Mouse (Mus musculus) stomach, embryonic 16.5 days (tissue): ENCODE results near the gene Rps27. TPM values are rescaled to one million over a fixed set of nuclear protein-coding genes. Genes with fewer than 3 reads are reported as not detected.
"Not testable (repeated sequence)": the region's sequence is repeated elsewhere in the genome, so short reads cannot be mapped to it uniquely, and the experiment has no call there.

Experiments
- ATAC-seq: fragments of 200-750 bp; cut with Nextera tagmentation; 2 replicates; pipeline ENCODE4 v1.8.0; 2017; ENCODE audit warnings: moderate number of reproducible peaks, moderate TSS enrichment; ENCODE audit not compliant: insufficient read depth, low FRiP score
- H3K27ac ChIP-seq: fragments of 300-500 bp; sonication (generic); 2 replicates; pipeline ENCODE4 v1.5.1; 2014; ENCODE audit warnings: low read length
- H3K27me3 ChIP-seq: fragments of 300-500 bp; sonication (generic); 2 replicates; pipeline ENCODE4 v1.6.1; 2014; ENCODE audit warnings: low read length, control low read depth, mixed read lengths; ENCODE audit not compliant: control insufficient read depth, insufficient read depth
- H3K36me3 ChIP-seq: fragments of 300-500 bp; sonication (generic); 2 replicates; pipeline ENCODE4 v1.6.1; 2014; ENCODE audit warnings: low read length; ENCODE audit not compliant: control insufficient read depth, insufficient read depth
- H3K4me1 ChIP-seq: fragments of 300-500 bp; sonication (generic); 2 replicates; pipeline ENCODE4 v1.6.1; 2014; ENCODE audit warnings: low read length, control low read depth, mixed read lengths; ENCODE audit not compliant: control insufficient read depth, insufficient read depth
- H3K4me2 ChIP-seq: fragments of 300-500 bp; sonication (generic); 2 replicates; pipeline ENCODE4 v1.6.1; 2014; ENCODE audit warnings: low read depth, low read length, mixed read lengths
- H3K4me3 ChIP-seq: fragments of 300-500 bp; sonication (generic); replicated peaks from 2 replicates; pipeline ENCODE4 v1.5.1; 2014; ENCODE audit warnings: mild to moderate bottlenecking, low read length
- H3K9ac ChIP-seq: fragments of 300-500 bp; sonication (generic); 2 replicates; pipeline ENCODE4 v1.6.1; 2014; ENCODE audit warnings: low read length
- H3K9me3 ChIP-seq: fragments of 300-500 bp; sonication (generic); replicated peaks from 2 replicates; pipeline ENCODE4 v1.6.1; 2016; ENCODE audit warnings: low read length, control low read depth; ENCODE audit not compliant: control insufficient read depth
- WGBS: fragments of 180-500 bp; shearing (Covaris S2); extraction: QIAGEN DNeasy Blood & Tissue Kit; methylation state at CpG from one replicate; pipeline ENCODE4 v1.1.7; 2014; 5-methylcytosine and 5-hydroxymethylcytosine counted together
- polyA plus RNA-seq: library from polyadenylated mRNA; unstranded; fragments of >200 nt; fragmentation: Nextera tagmentation; extraction: Ambion mirVana; gene quantifications from 2 replicates; pipeline ENCODE4 v1.2.1, GENCODE M21; 2015

Rps27 gene
- polyA plus RNA-seq: 1,106 and 1,465 TPM in 2 replicates

- H3K36me3 ChIP-seq: peaks cover 15% of the 10 kb centered on the region
- peak within 1 kb of the TSS; percentile 99 for H3K4me2 ChIP-seq
- H3K27me3 ChIP-seq: no peaks in the 10 kb centered on the region
- H3K9me3 ChIP-seq: no peaks in the 10 kb centered on the region
- peak within 1 kb of the TSS; percentile 72 for H3K4me3 ChIP-seq
- under 1% methylated on average over 42 of the region's 42 CpGs for WGBS
- H3K27ac ChIP-seq: peak within 1 kb of the TSS; percentile 89
- H3K9ac ChIP-seq: peak within 1 kb of the TSS; percentile 83
- peaks cover 22% of the 10 kb centered on the region for H3K4me1 ChIP-seq
- ATAC-seq: peak; percentile 94
Observed at GRCm38 (mm10) chr3:90213377-90213866, at the start of gene Rps27, which contains the start of gene Rab13. TSS of gene Rps27 (minus strand) at chr3:90213651. TSS of gene Rab13 (plus strand) at chr3:90213695.

GRCm38 (mm10) chr3:90258521-90258920 lies 45.1 kb upstream of the Rps27 start:
- Histone ChIP-seq H3K27me3 (no peaks in the 10 kb centered on the region), H3K27ac (no peak overlapping the region), H3K9me3 (no peaks in the 10 kb centered on the region), H3K4me3 (no peak overlapping the region), H3K4me2 (no peak overlapping the region), H3K9ac (no peak overlapping the region; the same call in 1 of the 2 replicates), H3K4me1 (peaks cover 6% of the 10 kb centered on the region), H3K36me3 (0 out of 2 replicates have a peak, but pooled peaks cover 14% of the 10 kb centered on the region)
- WGBS: 83% methylated on average over 4 of the region's 4 CpGs
- no peak for ATAC-seq

- Histone ChIP-seq H3K27ac (no peak overlapping the region), H3K4me3 (no peak overlapping the region), H3K36me3 (0 out of 2 replicates have a peak, but pooled peaks cover 14% of the 10 kb centered on the region), H3K27me3 (no peaks in the 10 kb centered on the region), H3K9me3 (no peaks in the 10 kb centered on the region), H3K4me1 (peaks cover 6% of the 10 kb centered on the region), H3K9ac (no peak overlapping the region), H3K4me2 (no peak overlapping the region)
- no peak for ATAC-seq
- 88% methylated on average over 19 of the region's 19 CpGs for WGBS
Observed at GRCm38 (mm10) chr3:90256731-90257530, 43.5 kb upstream of the Rps27 start.

GRCm38 (mm10) chr3:90255784-90256353 lies 42.4 kb upstream of the Rps27 start:
- no peaks in the 10 kb centered on the region for H3K9me3 ChIP-seq
- no peaks in the 10 kb centered on the region for H3K27me3 ChIP-seq
- H3K4me3 ChIP-seq: no peak overlapping the region
- H3K4me1 ChIP-seq: peaks cover 6% of the 10 kb centered on the region
- H3K36me3 ChIP-seq: peaks cover 19% of the 10 kb centered on the region; the same call in 1 of the 2 replicates
- WGBS: 94% methylated on average over 14 of the region's 14 CpGs
- ATAC-seq: no peak
- no peak overlapping the region; the same call in 1 of the 2 replicates for H3K4me2 ChIP-seq
- H3K9ac ChIP-seq: no peak overlapping the region
- H3K27ac ChIP-seq: no peak overlapping the region

GRCm38 (mm10) chr3:90255194-90255565 lies 41.7 kb upstream of the Rps27 start:
- no peak for ATAC-seq
- no peaks in the 10 kb centered on the region for H3K9me3 ChIP-seq
- H3K27ac ChIP-seq: 0 out of 2 replicates have a peak overlapping the region, but pooled peaks have one; percentile 89
- 15% methylated on average over 2 of the region's 2 CpGs for WGBS
- H3K36me3 ChIP-seq: peaks cover 19% of the 10 kb centered on the region; the same call in 1 of the 2 replicates
- H3K9ac ChIP-seq: peak overlapping the region; percentile 95
- H3K4me2 ChIP-seq: peak overlapping the region; percentile 82
- peaks cover 6% of the 10 kb centered on the region for H3K4me1 ChIP-seq
- H3K4me3 ChIP-seq: peak overlapping the region; percentile 95
- H3K27me3 ChIP-seq: no peaks in the 10 kb centered on the region

GRCm38 (mm10) chr3:90254419-90255193 lies 41.2 kb upstream of the Rps27 start:
- under 1% methylated on average over 41 of the region's 41 CpGs for WGBS
- Histone ChIP-seq H3K4me2 (peak overlapping the region; percentile 82), H3K9me3 (no peaks in the 10 kb centered on the region), H3K9ac (peak overlapping the region; percentile 95), H3K4me3 (peak overlapping the region; percentile 95), H3K27ac (peak overlapping the region; percentile 89), H3K4me1 (peaks cover 6% of the 10 kb centered on the region), H3K36me3 (peaks cover 14% of the 10 kb centered on the region), H3K27me3 (no peaks in the 10 kb centered on the region)
- ATAC-seq: peak; percentile 61

GRCm38 (mm10) chr3:90253653-90254418 lies 40.4 kb upstream of the Rps27 start, which contains the start of gene Crtc2:
TSS of gene Crtc2 (plus strand) at chr3:90254163.
- H3K27me3 ChIP-seq: no peaks in the 10 kb centered on the region
- peak within 1 kb of the TSS; percentile 89 for H3K27ac ChIP-seq
- H3K9ac ChIP-seq: peak within 1 kb of the TSS; percentile 95
- WGBS: 2% methylated on average over 40 of the region's 40 CpGs
- peak; percentile 98 for ATAC-seq
- peaks cover 12% of the 10 kb centered on the region for H3K4me1 ChIP-seq
- no peaks in the 10 kb centered on the region for H3K9me3 ChIP-seq
- peak within 1 kb of the TSS; percentile 82 for H3K4me2 ChIP-seq
- H3K4me3 ChIP-seq: peak within 1 kb of the TSS; percentile 95
- peaks cover 14% of the 10 kb centered on the region for H3K36me3 ChIP-seq

GRCm38 (mm10) chr3:90253174-90253573 lies 39.7 kb upstream of the Rps27 start:
- H3K9ac ChIP-seq, H3K9me3 ChIP-seq, H3K27ac ChIP-seq, ATAC-seq, H3K27me3 ChIP-seq, H3K4me3 ChIP-seq: not testable (repeated sequence)
- Histone ChIP-seq H3K4me2 (peak overlapping the region; percentile 82; the same call in 1 of the 2 replicates), H3K4me1 (peaks cover 14% of the 10 kb centered on the region), H3K36me3 (peaks cover 14% of the 10 kb centered on the region)
- 92% methylated on average over 1 of the region's 1 CpGs for WGBS
